Mouse (Mus musculus) megakaryocyte, embryonic 14.5 days (primary cell): ENCODE data around the gene Ncor2.

Experiments
- FLI1 ChIP-seq: IDR thresholded peaks from 2 replicates; pipeline ENCODE4 v1.6.1; 2012; ENCODE audit warnings: low read length, inconsistent platforms, mixed read lengths
- GATA1 ChIP-seq: IDR thresholded peaks from 3 replicates; pipeline ENCODE4 v1.6.1; 2012; ENCODE audit warnings: mixed read lengths, low read length, inconsistent platforms, borderline replicate concordance

DNA sequence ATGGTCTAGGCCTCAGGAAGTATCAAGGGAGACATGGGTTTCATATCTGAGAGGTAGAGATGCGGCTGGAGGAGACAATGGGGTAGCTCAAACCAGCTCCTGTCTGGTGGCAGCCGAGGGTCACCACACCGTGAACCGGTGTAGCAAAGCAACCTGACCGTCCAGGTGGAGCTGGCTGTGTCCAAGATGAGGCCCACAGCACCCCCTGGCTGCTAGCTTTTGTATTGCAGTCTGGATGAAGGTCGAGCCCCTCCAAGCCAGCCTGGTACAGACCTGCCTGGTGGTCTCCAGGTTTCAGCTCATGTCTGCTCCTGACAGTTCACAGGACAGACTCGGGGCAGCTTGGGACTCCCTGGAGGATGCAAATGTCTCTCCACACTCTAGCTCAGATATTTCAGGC is 164.5 kb downstream of the Ncor2 start:
- no peak for TF ChIP-seq GATA1
- no peak for TF ChIP-seq FLI1
